Mouse (Mus musculus): ENCODE measurements around the gene Mtfmt.

Gene Mtfmt

DNA sequence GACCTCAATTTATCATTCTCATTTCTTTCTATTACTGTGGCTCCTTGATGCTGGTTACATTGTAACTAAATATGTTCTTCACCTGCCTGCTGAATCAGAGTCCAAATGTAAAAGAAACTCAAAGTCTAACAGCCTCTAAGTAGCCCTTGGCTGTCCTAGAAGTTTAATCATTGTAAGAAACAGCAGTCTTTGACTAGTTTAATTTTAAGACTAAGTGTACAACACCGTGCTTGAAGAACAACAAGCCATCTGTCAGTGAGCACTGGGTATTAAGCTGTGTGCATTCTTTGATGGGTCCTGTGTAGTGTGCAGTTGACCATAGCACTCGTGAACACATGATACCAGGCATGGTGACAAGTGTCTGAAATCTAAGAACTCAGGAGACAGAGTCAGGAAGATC lies 8.1 kb upstream of the Mtfmt start:
- DNase-seq (ENCODE audit: low read depth), result no peak

DNA sequence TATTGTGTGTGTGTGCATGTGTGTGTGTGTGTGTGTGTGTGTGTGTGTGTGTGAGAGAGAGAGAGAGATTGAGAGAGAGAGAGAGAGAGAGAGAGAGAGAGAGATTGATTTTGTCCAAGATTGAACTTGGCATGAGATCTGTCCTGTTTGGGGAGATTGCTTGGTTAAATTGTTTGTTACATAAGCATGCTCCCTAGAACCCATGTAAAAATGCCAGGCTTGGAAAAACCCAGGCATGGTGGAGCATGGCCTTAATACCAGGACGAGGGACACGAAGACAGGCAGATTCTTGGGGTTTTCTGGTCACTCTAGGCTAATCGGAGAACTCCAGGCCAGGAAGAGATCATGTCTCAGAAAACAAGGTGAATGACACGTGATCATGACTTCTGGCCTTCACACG lies 7.6 kb upstream of the Mtfmt start:
- DNase-seq (ENCODE audit: low read depth), result no peak

- no peak for DNase-seq (ENCODE audit: low read depth)
These were observed 5.2 kb upstream of the Mtfmt start for GRCm38 (mm10) chr9:65430401-65430800.

- DNase-seq (ENCODE audit: low read depth), result no peak
These were observed 4.7 kb upstream of the Mtfmt start for GRCm38 (mm10) chr9:65430921-65431320.

GRCm38 (mm10) chr9:65432236-65432635 lies 3.3 kb upstream of the Mtfmt start:
- DNase-seq (ENCODE audit: low read depth), result peak; percentile 72

- DNase-seq (ENCODE audit: low read depth), result peak; percentile 56
These were observed 1.4 kb upstream of the Mtfmt start for GRCm38 (mm10) chr9:65434140-65434539.

GRCm38 (mm10) chr9:65435211-65435610 lies 371 bp upstream of the Mtfmt start:
- DNase-seq (ENCODE audit: low read depth), result no peak

DNA sequence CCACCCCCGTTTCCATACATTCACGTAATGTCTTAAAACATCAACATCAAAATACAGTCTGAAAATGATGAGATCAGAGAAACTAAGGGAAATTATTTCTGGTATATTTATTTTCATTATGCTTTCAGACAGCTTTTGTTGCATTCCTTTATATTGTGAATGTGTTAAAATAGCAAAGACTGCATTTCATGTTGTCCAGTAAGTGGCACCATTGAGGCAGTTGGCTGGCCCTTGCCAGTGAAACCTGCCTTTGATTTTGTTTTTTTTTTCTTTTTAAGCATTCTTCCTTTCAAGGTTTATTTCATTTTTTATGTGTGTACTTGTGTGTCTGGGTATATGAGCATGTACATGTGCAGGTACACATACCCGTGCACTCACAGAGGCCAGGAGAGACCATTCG lies 9.1 kb downstream of the Mtfmt start:
- no peak for DNase-seq (ENCODE audit: low read depth)

- DNase-seq (ENCODE audit: low read depth), result no peak
These were observed 12.4 kb downstream of the Mtfmt start for GRCm38 (mm10) chr9:65447951-65448350.

DNA sequence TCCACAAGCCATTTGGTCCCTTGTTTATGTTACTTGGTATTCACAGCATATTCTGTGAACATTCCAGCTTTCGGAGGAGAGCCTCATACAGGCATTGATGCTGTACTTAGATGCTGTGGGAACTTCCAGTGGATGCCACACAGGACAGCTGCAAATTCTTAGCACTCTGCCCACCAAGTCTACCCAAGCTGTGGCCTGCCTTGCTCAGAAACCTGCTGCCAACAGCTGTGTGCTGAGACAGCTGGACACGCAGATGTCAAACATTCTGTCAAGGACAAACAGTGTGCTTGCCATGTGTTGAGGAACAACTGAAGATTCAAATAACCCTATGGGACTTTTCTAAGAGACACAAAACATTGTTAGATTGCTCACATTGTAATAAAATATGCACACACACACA lies 23.4 kb downstream of the Mtfmt start:
- no peak for DNase-seq (ENCODE audit: low read depth)

DNA sequence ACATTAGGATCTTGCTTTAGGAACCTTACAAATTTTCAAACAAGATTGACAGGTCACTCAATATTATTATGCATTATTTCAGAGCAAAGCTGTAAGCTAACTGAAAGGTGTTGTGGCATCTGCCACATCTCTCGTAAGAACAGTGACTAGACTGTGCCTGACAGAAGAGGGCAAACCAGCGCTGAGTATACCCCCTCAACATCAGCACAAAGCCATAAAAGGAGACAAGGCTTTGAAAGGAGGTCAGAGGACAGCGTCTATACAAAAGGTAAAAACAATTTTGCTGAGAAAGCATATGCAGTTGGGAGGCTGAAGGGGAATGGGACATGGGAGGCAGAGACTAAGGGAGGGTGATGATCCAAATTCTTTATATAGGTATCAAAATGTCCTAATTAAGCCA lies 24.6 kb downstream of the Mtfmt start:
- no peak for DNase-seq (ENCODE audit: low read depth)

- peak; percentile 83 for DNase-seq (ENCODE audit: low read depth)
These were observed 25.3 kb downstream of the Mtfmt start, which contains the start of gene Spg21 for GRCm38 (mm10) chr9:65460732-65461442. TSS of gene Spg21 (plus strand) at chr9:65460947.

DNA sequence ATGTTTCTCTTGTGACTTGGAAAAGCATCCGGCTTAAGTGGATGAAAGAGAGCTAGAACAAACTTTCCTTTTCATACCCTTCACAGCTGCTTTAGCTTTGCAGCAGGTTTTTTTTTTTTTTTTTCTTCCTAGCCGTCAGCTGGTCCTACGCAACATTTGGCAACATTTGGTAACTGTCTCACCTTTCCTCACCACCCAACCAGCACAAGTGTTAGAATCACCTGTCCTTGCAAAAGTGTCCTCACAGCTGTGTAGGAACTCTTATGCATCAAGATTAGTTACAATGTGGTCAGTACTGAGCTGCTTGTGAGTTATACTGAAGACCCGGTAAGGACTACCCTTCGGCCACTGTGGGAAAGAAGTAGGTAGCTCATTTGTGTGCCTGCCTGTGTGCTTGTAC lies 27.0 kb downstream of the Mtfmt start:
- no peak for DNase-seq (ENCODE audit: low read depth)

- no peak for DNase-seq (ENCODE audit: low read depth)
These were observed 28.6 kb downstream of the Mtfmt start for GRCm38 (mm10) chr9:65464161-65464560.

GRCm38 (mm10) chr9:65465241-65465640 lies 29.7 kb downstream of the Mtfmt start:
- no peak for DNase-seq (ENCODE audit: low read depth)

DNA sequence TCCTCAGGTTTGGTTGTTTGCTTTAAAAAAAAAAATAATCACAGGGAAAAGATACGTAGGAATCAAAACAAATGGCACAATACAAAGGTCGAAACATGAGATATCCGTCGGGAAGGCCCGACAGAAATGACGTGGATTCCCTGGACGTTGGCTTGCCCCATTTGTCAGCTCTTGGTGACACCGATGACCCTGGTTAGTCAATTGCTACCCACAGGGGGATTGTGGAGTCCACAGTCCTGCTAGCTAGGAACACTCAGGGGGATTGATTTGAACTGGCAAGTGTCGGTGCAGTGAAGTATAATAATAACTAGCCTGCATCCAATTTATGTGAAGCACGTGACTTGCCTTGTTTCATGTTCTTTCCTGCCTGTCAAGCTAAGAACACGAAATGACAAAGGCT lies 32.1 kb downstream of the Mtfmt start:
- no peak for DNase-seq (ENCODE audit: low read depth)

DNA sequence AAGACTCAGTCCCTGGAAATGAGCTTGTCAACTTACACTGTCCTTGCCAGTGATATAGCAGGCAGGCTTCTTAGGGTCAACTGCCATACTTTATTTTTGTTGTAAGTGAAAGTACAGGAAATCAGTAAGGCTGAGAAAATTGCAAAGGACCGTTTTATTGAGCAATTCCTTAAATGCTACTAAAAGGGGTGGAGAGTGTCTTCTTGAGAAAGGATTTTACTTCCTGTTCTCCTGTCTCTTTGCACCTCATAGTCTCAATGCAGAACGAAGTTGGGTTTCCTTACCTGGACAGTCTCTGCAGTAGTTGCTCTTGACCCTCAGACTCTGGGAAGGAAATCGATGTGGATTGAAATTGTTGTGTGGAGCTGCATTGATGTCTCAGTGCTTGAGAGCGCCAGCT lies 37.2 kb downstream of the Mtfmt start:
- no peak for DNase-seq (ENCODE audit: low read depth)

DNA sequence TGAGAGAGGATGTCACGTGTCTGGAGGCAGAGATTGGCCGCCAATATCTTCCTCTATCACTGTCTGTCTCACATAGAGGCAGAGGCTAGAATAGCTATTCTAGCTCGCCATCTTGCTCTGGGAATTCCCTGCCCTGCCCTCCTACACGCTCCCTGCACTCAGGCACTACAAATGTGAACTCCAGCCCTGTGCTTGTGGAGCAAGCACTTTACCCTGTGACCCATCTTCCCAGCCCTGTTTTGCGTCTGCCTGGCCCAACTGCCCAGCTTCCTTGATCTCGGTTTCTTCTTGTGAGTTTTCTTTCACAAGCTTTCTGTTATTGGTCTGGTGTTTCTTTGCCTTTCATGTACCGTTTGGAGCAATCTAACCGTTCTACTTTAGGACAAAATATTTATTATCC lies 43.6 kb downstream of the Mtfmt start:
- DNase-seq (ENCODE audit: low read depth), result no peak

DNA sequence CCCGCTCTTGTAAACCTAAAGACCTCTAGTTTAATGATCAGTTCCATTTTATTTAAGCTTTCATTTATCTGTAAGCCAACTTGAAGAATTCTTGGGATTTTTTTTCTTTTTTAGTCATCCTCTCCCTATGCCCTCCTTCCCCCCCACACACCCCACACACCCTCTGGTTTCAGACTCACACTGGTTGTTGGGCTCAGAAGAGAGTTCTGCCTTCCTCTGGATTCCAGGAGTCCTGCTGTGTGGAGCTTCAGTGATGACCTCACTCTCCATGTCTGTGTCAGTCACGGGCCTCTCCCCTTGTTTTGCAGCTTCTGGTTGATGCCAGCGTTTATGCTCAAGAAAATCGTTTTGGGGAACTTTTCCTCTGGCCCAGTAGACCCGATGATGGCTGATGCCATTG lies 44.5 kb downstream of the Mtfmt start:
- no peak for DNase-seq (ENCODE audit: low read depth)

DNA sequence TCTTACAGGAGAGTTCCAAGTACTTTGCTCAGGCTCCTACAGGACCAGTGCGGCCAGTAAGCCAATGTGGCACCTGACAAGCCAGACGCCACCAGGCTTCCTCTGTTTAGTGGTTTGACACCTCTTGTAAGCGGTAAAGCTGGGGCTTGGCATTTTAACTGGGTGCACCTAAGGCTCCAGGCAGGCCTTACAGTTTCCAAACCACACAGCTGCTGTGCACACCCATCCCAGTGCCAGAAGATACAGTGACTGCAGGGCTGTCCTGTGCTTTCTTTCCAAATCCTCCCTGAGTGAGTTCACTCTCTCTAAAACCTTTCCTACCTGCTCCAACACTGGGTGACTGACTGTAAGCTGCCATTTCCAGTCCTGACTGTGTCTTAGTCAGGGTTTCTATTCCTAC lies 55.9 kb downstream of the Mtfmt start:
- no peak for DNase-seq (ENCODE audit: low read depth)

DNA sequence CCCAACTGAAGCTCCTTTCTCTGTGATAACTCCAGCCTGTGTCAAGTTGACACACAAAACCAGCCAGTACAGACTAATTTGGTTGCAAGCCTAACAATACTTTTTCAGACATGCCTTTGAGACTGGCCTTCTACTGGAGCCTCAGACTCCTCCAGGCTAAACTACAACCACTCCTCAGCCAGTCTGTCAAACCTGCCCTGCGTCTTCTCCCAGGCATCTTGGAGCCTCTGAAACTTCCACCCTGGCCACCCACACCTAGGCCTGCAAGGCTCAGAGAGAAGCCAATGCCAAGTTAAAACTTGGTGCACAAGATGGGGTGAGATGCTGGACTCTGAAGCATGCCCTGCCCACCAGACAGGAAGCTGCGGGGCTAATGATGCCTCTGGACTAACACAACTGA lies 56.8 kb downstream of the Mtfmt start:
- no peak for DNase-seq (ENCODE audit: low read depth)

DNA sequence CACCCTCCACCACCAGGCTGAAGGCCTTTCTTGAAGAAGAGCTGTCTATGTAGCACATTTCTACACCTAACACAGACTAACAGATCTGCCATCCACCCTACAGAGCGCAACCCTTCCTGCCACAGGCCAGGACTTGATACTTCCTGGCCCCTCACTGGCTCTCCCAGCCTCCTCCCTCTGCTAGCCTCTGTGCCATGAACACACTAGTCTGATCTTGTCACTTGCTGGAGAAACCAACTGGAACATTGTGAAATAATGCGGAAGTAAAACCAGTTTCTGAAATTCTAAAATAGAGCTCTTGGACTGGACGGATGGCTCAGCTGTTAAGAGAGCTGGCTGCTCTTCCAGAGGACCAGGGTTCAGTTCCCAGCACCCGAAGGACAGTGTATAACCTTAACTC lies 57.3 kb downstream of the Mtfmt start:
- no peak for DNase-seq (ENCODE audit: low read depth)

DNA sequence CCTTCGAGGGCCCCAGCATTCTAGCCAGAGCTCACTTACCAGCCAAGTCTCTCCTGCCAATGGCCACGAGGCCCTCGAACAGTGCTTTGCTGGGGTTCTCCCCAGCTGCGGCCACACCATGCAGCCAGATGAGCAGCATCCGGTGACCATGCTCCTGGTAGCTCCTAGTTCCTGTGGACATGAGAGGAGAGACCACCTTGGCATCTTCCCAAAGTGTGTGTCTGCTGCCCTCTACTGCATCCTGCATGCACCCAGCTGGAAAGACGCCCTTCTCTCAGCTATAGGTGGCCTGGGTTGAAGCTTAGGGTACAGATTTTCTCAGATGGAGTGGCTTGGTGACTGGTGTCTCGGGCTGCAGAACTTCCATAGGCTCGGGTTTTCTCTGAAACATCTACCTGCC lies 66.6 kb downstream of the Mtfmt start:
- no peak for DNase-seq (ENCODE audit: low read depth)
